Mouse (Mus musculus): ENCODE measurements around the gene Insr.

Insr gene

DNA sequence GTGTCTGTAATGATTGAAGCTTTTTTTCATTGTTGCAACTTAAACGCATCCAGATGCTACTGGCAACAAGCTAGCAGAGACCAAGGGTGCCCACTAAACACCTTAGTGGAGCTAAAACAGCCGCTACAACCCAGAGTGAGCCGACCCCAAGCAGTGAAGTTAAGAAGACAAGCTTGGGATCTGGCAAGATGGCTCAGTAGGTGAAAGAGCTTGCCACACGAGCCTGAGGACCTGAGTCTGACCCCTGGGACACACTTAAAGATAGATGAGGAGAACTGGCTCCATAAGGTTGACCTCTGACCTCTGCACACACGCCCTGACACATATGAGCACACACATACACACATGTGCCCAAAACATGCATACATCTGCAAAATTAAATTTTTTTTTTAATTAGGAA is 4.2 kb downstream of the Insr start:
- DNase-seq (ENCODE audit: low read depth, low spot score): no peak

DNA sequence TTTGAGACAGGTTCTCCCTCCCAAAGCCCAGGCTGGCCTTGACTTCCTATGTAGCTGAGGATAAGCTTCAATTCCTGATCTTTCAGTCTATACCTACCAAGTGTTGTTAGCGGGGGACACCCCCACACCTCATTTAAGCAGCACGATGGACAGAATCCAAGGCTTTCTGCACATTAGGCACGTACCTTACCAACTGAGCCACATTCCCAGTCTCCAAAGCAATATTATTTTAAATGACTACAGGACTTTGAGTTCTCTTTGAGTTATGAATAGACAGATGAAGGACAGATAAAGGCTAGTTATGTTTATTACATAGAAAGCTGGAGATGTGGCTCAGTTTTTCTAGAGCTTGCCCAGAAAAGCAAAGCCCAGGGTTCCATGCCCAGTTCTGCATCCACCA is 5.6 kb downstream of the Insr start:
- DNase-seq (ENCODE audit: low read depth, low spot score): no peak

DNA sequence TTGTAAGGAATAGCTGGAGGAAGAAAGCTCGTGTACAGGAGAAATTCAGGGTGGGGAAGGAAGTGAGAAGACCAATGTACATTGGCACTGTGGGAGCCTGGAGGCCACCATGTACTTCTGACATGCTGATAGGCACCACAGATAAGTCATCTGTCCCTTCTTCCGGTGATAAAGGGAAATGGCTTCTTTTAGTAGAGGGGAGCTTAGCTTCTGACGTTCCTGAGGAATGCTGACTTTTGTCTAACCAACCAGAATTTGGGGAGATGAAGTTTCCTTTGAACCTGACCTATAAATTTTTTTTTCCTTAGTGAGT is 12.0 kb downstream of the Insr start:
- DNase-seq (ENCODE audit: low read depth, low spot score): no peak

DNA sequence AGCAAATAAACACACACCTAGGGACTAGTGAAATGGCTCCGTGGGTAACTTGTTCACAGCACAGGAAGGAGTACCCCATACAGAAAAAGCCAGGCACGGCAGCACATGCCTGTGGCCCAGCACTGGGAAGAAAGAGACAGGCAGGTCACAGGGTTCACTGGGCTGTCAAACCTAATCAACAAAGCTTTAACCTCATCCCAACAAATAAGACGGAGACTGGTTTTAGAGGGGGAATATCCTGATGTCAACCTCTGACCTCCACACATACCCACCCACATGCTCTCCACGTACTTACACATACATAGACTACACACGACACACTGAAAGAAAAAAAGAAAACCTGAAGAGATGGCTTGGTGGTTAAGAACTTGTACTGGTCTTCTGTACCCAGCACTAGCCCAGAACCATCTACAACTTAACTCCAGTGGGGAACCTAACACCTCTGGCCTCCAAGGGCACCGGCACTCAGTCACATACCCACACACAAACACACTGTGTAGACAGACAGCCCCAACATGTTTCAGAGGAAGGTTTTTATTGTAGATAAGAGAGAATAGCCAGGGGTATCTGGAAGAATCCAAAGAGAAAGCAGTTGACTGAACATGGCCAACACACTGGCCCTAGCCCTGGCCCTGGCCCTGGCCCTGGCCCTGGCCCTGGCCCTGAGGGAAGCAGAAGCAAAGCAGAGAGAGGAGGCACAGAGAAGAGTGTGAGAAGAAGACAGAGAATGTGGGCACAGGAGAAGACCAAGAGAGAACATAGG is 12.6 kb downstream of the Insr start:
- DNase-seq (ENCODE audit: low read depth, low spot score): no peak

DNA sequence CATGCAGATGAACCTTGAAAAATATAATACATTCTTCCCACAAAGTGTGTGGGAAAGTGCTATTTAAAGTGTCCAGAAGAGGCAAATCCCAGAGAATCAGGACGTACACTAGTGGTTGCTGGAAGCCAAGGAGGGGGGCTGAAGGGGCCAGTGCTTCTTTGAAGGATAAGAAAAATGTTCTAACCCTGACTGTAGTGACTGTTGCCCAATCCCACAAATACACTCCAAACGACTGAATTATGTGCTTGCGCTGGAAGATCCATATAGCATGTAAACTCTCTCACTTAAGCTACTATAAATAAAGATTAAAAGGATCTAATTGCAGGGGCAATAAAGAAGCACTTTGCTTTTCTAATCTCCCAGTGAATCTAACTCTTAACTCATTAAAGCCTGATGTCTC is 14.2 kb downstream of the Insr start:
- DNase-seq (ENCODE audit: low read depth, low spot score): no peak

DNA sequence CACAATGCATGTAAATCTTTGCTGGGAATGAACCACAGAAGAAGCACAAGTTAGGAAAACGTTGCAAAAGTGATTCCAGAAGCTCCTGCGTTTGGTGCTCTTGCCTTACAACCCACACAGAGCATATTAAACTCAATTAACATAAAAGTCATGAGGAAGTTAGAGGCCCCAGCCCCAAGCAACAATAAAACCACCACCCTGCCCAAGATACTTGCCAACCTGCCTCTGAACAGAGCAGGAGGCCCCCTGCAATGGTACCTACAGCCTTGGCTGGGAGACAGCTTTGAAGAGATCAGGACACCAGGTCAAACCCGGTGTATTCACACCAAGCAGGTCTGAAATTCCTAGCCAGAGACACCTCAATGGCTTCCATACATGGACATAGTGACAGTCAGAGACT is 16.6 kb downstream of the Insr start:
- DNase-seq (ENCODE audit: low read depth, low spot score): no peak

DNA sequence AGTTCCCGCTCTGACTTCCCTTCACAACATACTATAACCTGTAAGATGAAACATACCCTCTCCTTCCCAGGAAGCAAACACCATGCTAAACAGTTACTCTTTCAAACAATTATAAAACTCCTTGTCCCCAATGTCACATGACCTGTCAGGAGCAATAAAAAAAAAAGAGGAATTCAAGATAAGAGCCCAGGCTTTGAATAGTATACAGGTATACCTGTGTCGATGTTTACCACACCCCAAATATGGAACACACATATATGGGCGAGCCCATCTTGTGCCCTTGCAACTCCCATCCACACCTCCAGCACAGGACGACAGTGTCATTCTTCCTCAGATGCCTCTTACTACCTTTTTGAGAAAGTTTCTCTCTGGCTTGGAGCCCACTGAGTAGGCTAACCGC is 18.3 kb downstream of the Insr start:
- no peak for DNase-seq (ENCODE audit: low read depth, low spot score)

DNA sequence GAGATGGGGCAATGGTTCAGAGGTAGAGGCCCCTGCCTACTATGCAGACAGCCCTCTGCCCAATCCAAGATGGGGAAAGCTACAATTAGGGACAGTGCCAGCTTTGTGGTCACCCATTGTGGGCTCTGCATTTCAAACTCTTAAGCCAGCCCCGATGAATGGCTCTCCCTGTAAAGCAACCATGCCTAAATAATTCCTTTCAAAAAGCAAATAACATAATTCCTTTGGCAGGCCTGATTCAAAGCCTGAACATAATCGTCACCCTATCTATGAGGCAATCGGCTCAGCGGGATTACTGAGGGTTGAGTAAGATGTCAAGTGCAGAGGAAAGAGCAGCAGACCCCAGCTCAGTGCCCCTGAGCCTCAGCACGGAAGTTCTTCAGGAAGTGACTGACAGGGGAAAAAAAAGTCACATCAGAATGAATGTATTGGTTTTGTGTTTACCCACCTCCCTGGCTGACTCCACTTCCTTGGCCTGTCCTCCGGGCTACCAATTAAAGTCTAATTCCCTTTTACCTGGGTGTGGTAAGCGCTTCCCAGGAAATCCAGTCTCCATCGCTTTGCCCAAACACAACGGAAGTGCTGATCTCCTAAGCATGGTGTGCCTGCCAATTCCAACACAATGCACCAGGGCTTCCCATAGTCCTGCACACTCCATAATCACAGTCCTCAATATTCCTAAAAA is 19.1 kb downstream of the Insr start:
- no peak for DNase-seq (ENCODE audit: low read depth, low spot score)

DNA sequence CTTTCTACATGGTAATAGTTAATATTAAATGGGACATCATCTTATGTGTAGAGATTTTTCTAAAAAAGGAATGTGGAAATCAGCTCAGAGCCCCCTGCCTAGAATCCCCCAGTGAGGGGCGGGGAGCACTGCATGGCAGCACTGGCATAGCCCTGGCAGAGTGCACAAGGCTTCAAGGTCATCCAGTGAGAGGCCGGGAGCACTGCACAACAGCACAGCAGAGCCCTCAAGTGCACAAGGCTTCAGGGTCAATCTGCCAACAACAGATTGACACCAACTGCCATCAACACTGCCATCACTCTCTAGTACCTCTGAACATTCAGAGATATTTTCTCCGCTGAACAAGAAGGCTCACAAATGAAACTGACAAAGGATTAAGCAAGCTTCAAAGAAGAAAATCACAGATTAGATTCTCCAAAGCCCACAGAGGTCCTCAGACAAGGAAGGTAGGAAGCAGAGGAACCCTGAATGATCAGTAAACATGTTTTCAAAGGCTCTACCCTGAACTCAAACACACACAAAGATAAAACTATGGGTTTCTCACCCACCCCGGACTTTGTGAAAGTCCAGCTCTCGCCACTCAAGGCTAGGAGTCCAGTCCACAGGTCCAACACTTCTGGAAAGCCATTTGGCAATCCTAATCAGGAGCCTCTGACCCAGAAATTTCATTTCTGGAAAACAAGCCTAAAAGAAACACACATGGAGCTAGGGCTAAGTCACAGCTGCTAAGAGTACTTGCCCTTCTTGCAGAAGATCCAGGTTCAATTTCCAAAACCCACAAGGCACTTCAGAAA is 23.1 kb downstream of the Insr start:
- no peak for DNase-seq (ENCODE audit: low read depth, low spot score)

DNA sequence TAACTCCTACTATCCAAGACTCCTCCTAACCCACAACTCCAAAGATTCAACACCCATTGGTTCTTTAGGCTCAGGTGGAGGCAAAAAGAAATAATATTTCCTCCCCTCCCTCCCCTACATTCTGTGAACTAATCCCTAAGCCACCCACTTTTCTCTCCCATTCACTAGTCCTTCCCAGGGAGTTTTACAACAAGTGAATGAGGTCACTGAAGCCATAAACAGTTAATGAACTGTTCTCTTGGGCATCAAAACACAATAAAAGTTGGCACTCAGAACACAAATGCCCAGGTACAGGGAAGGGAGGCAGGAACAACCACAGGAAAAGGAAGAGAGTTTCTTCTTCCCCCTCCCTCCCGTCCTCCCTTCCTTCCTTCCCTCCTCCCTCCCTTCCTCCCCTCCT is 24.1 kb downstream of the Insr start:
- no peak for DNase-seq (ENCODE audit: low read depth, low spot score)

DNA sequence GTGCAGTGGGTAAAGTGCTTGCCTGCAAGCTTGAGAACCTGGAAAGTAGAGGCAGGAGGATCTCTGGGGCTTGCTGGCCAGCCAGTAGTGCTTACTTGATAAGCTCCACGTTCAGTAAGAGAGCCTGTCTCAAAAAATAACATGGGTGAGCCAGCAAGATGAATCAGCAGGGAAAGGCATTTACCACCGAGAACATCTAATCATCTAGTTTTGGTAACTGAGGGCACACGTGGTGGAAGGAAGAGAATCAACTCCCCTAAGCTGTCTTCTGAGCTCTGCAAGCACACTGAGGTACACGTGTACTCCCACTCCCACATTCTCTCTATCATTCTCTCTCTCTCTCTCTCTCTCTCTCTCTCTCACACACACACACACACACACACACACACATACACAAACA is 26.2 kb downstream of the Insr start:
- DNase-seq (ENCODE audit: low read depth, low spot score): no peak

DNA sequence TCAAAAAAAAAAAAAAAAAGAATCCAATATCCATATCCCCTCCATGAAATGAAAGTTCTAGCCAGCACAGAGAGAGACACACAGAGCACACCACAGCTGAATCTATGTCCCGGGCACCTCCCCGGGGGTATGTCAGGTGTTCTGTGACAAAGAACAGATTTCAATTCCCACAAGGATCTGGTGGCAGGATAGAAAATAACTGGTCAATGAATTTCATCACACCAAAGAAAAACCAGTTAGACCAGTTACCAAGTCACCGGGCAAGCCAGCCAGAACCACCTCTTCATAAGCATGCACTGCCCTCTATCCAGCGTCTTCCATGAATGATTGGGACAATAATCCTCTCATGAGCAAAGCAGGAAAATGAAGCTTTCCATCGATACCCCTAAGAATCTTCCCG is 26.8 kb downstream of the Insr start:
- DNase-seq (ENCODE audit: low read depth, low spot score): no peak

DNA sequence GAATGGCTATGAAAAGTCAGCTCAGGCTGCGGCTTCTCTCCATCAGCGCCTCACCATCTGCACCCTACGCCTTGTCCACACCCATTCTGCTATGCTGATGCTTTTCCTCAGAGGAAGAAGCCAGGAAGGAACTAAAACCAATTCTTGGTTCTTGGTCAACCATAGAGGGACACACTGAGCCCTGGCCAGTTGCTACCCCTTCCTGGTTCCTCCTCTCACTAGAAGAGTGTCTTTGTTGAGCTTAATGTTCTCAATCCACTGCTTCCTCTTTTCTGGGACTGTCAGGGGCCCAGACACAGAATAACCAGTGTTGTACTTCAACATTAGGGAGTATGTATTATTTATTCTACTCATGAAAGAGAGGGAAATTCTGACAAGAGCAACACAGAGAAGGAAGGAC is 28.3 kb downstream of the Insr start:
- no peak for DNase-seq (ENCODE audit: low read depth, low spot score)

DNA sequence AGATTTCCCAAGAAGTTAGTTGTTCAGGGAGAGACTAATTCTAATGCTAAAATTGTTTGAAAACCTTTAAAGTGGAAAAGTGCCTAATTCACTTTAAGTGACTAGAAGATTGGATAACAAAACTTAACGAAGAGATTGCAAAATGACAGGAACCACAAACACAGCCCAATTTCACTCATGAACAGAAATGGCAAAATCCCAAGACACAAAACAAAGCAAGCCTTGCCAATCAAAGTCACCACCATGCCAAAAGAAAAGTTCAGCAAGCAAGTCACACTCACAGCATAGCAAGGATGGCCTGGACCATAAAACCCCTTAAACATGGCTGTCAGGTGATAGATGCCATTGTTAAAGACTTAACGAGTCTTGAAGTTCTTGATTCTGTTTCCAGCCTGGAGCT is 29.5 kb downstream of the Insr start:
- no peak for DNase-seq (ENCODE audit: low read depth, low spot score)

DNA sequence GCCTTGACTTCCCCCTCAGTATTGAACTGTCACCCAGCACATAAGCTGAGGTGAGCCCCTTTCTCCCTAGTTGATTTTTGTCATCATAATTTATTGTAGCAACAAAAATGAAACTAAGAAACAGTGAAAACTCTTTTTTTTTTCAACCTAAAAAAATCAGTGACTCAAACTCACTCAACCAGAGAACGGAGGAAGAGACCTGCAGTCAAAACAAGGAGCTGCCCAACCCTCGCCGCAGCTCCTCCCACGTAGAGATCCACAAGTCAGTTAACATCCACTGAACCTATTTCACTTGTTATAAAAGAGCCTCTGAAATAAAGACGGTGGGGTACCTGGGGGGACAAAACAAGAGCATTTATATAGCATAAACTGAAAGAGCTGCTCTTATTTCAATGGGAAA is 30.7 kb downstream of the Insr start:
- DNase-seq (ENCODE audit: low read depth, low spot score): no peak

DNA sequence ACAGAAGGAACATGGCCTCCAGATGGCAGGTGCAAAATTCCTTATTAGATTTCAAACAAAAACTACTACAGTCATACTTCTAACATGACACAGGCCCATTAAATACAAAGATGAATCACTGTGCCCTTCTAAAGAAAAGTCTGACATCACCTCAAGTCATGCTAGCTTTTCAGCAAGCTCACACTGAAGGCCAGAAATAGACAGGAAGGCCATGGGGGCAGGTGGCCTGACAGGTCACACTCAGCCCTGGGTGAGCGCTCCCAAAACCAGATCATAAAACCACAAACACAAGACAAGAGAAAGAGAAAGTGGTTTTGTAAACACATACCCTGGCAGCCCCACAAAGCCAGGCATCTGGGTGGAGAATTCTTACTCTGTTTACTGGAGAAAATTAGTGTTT is 32.3 kb downstream of the Insr start:
- no peak for DNase-seq (ENCODE audit: low read depth, low spot score)

DNA sequence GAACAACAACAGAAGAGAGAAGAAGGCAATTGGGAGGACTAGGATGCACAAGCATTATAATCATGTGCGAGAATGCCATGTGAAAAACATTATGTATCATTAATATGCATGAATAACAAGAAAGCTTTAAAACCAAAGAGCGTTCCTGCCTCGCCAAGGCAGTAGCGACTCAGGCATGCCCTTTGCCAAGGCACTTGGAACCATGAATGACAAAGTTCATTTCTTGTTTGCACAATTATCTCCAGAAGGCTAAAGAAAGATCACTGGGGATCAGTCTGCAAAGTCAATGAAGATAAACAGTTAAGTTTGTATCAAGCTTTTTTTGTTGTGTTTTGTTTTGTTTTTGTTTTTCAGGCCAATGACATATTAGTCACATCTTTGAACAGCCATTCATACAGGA is 36.2 kb downstream of the Insr start:
- DNase-seq (ENCODE audit: low read depth, low spot score): no peak

DNA sequence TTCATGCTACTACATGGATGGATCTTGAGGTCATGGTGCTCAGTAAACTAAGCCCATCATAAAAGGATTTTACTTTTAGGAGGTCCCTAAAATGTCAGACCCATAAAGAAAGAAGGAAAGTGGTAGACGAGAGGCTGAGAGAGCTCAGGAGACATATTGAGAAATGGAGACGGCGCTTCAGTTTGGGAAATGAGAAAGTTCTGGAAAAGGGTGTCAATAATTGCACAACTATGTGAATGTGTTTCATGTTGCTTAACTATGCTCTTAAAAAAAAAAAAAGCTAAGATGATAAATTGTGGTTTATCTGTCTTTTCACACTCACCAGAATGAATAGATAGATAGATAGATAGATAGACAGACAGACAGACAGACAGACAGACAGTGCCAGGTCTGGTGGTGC is 38.7 kb downstream of the Insr start:
- DNase-seq (ENCODE audit: low read depth, low spot score): no peak

DNA sequence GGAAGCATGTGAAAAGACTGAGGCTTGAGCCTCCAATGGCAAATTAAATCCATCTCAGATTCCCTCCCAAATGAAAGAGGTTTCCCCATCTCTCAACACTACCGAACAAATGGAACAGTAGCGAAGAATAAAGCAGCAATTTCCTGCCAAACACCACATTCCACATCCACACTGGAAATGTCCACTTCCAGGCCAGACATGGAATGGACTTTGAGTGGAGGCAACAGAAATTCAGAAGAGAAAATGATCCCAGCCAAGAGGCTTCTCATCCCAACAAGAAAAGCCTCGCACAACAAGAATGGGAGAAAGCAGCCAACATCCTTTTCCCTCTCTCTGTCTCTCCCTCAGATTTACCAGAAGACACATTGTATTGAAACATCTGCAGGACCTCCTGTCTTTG is 39.8 kb downstream of the Insr start:
- DNase-seq (ENCODE audit: low read depth, low spot score): no peak

DNA sequence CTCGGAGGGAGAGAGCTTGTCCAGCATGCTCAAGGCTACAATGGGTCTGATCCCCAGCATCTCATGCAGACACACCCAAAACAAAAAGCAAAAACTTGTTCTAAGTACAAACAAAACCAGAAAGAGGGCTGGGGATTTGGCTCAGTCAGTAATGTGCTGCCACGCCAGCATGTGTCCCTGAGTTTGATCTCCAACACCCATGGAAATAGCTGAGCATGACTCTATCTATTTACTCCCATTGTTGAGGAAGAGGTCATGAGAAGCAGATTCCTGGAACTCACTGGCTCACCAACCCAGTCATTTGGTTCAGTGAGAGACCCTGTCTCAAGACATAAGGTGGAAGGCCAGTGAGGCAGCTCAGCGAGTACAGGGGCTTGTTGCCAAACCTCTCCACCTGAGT is 40.6 kb downstream of the Insr start:
- no peak for DNase-seq (ENCODE audit: low read depth, low spot score)

DNA sequence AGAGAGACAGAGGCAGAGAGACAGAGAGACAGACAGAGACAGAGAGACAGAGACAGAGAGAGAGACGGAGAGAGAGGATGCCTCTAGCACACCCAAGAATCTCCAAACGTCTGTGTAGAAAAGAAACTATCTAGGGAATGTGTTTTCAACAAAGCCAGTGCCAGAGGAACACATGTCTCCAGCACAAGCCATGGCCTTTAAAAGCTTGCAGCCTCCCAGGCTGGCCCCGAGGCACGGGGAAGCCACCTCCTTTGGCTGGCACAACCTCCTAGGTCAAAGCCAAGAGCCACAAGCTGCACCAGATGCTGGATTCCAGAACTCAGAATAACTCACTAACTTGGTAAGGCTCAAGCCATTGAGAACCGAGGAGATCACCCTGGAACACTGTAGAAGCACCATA is 42.1 kb downstream of the Insr start:
- DNase-seq (ENCODE audit: low read depth, low spot score): no peak

DNA sequence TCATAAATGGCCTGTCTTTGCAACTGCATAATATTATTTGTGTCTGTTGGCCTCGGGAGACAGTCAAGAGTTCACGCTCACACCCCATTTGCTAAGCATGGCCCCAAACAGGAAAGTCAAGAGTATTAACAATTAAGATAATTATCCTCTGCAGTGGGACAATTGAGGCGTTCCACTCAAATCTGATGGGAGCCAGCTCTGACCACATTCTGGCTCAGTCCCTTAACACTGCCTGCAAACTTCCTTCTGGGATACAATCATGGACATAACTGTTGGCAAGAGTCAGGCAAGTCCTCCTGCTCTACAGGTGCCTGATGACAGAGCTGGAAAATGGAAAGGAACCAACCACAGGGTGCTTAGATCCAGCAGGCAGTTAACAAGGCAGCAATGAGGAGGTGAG is 43.1 kb downstream of the Insr start:
- no peak for DNase-seq (ENCODE audit: low read depth, low spot score)

DNA sequence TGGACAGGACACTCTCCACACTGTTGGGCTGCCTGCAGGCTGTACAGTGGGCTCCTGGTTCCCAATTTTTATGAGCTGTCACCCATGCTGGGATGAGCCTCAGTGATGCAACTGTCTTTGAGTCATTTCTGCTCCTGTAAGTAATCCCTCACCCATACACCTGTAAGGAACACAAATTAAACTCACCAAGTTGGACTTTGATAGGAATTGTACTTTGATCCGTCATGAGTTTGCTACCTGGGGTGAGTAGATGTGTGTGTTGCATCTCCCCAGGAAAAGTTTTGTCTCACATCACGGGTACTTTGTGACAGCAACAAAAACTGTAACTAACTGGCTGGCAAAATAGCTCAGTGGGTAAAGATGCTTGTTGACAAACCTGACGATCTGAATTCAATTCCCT is 44.8 kb downstream of the Insr start:
- DNase-seq (ENCODE audit: low read depth, low spot score): no peak
